Mouse (Mus musculus) lung, postnatal 0 days (tissue): ENCODE results near the gene Fras1. TPM values are rescaled to one million over a fixed set of nuclear protein-coding genes. Genes with fewer than 3 reads are reported as not detected.
A peak's percentile ranks its signal among the peaks of the same experiment; 100 is the strongest.

Source experiments
- ATAC-seq: fragments of 200-750 bp; cut with Nextera tagmentation; 2 replicates; pipeline ENCODE4 v1.8.0; 2017; ENCODE audit warnings: moderate library complexity
- DNase-seq: peaks from one replicate; pipeline ENCODE4 v3.0.0-alpha.2; 2016; ENCODE audit warnings: low spot score
- H3K27ac ChIP-seq: fragments of 300-500 bp; sonication (generic); 2 replicates; pipeline ENCODE4 v1.5.1; 2014; ENCODE audit warnings: antibody characterized with exemption, mild to moderate bottlenecking, low read length, mixed read lengths
- H3K27me3 ChIP-seq: fragments of 300-500 bp; sonication (generic); replicated peaks from 2 replicates; pipeline ENCODE4 v1.6.1; 2014; ENCODE audit warnings: low read length, mixed read lengths; ENCODE audit not compliant: insufficient read depth
- H3K36me3 ChIP-seq: fragments of 300-500 bp; sonication (generic); 2 replicates; pipeline ENCODE4 v1.6.1; 2014; ENCODE audit warnings: low read length, mixed read lengths; ENCODE audit not compliant: insufficient read depth
- H3K4me1 ChIP-seq: fragments of 300-500 bp; sonication (generic); 2 replicates; pipeline ENCODE4 v1.6.1; 2014; ENCODE audit warnings: antibody characterized with exemption, low read depth, low read length, mixed read lengths; ENCODE audit not compliant: insufficient read depth
- H3K4me2 ChIP-seq: fragments of 300-500 bp; sonication (generic); replicated peaks from 2 replicates; pipeline ENCODE4 v1.6.1; 2014; ENCODE audit warnings: low read depth, mild to moderate bottlenecking, low read length, moderate library complexity, mixed read lengths
- H3K4me3 ChIP-seq: fragments of 300-500 bp; sonication (generic); 2 replicates; pipeline ENCODE4 v1.5.1; 2014; ENCODE audit warnings: low read depth, low read length
- H3K9ac ChIP-seq: fragments of 300-500 bp; sonication (generic); replicated peaks from 2 replicates; pipeline ENCODE4 v1.6.1; 2014; ENCODE audit warnings: low read depth, mild to moderate bottlenecking
- H3K9me3 ChIP-seq: fragments of 300-500 bp; sonication (generic); 2 replicates; pipeline ENCODE4 v1.6.1; 2016; ENCODE audit warnings: low read length, mixed read lengths
- CTCF ChIP-seq: IDR thresholded peaks from 2 replicates; pipeline ENCODE4 v1.5.1; 2016; ENCODE audit warnings: antibody characterized with exemption, mild to moderate bottlenecking
- EP300 ChIP-seq: IDR thresholded peaks from 2 replicates; pipeline ENCODE4 v1.6.1; 2016; ENCODE audit warnings: antibody characterized with exemption, mild to moderate bottlenecking, control low read depth
- WGBS: fragments of 180-500 bp; shearing (Covaris S2); extraction: QIAGEN DNeasy Blood & Tissue Kit; methylation state at CpG from one replicate; pipeline ENCODE4 v1.1.7; 2014; 5-methylcytosine and 5-hydroxymethylcytosine counted together
- polyA plus RNA-seq: library from polyadenylated mRNA; unstranded; fragments of >200 nt; fragmentation: Nextera tagmentation; extraction: Ambion mirVana; gene quantifications from 2 replicates; pipeline ENCODE4 v1.2.1, GENCODE M21; 2015

Fras1 gene
- polyA plus RNA-seq, 1 experiment from 2014 or later = 8.0 TPM

DNA sequence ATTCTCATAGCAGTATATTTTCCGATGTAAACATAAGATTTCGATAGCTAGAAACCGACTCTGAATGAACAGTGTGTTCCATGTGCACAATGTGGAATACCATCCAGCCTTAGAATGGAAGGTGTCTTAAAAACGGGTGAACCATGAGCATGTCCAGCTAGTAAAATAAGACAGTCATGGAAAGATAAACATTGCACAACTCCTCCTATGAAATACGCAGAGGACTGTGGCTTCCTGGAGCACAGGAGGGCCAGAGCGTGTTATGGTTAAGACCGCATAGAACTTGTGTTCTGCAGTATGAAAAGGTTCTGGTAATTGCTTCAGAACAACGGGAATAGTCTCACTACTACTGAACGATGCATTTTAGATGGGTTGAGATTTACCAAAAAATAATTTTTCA is 426.2 kb downstream of the Fras1 start:
- no peak overlapping the region for H3K4me2 ChIP-seq
- peaks cover 6% of the 10 kb centered on the region for H3K36me3 ChIP-seq
- H3K27ac ChIP-seq = peak overlapping the region; percentile 73
- H3K4me1 ChIP-seq = peaks cover 28% of the 10 kb centered on the region
- TF ChIP-seq EP300 = peak; percentile 66
- no peak for TF ChIP-seq CTCF
- no peak overlapping the region for H3K4me3 ChIP-seq
- no peaks in the 10 kb centered on the region for H3K27me3 ChIP-seq
- peak; percentile 68 for DNase-seq
- no peak overlapping the region for H3K9ac ChIP-seq
- 59% methylated on average over 9 of the region's 9 CpGs for WGBS
- no peak for ATAC-seq
- no peaks in the 10 kb centered on the region for H3K9me3 ChIP-seq

DNA sequence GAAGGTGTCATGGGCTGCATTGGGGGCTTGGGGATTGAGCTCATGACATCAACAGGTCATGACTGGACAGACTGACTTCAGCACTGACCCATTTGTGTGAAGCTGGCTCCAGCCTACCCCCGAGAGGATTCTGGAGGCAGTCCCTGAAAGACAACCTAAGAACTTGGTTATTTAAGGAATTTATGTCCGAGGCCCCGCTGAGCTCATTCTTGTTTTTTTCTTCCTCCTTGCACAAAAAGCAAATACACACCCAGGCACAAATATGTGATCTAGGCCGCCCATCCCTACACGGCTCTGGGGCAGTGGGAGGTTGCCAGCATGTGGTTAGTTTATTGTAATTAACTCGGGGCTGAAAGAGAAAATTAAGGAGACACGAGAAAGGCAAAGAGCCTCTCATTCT is 428.4 kb downstream of the Fras1 start:
- TF ChIP-seq CTCF = no peak
- peak; percentile 97 for TF ChIP-seq EP300
- H3K27me3 ChIP-seq = no peaks in the 10 kb centered on the region
- H3K36me3 ChIP-seq = peaks cover 6% of the 10 kb centered on the region
- 31% methylated on average over 7 of the region's 7 CpGs for WGBS
- peak; percentile 57 for ATAC-seq
- H3K9me3 ChIP-seq = no peaks in the 10 kb centered on the region
- H3K27ac ChIP-seq = peak overlapping the region; percentile 86
- peak; percentile 90 for DNase-seq
- H3K4me1 ChIP-seq = peaks cover 27% of the 10 kb centered on the region
- no peak overlapping the region for H3K4me2 ChIP-seq
- no peak overlapping the region for H3K4me3 ChIP-seq
- H3K9ac ChIP-seq = no peak overlapping the region

DNA sequence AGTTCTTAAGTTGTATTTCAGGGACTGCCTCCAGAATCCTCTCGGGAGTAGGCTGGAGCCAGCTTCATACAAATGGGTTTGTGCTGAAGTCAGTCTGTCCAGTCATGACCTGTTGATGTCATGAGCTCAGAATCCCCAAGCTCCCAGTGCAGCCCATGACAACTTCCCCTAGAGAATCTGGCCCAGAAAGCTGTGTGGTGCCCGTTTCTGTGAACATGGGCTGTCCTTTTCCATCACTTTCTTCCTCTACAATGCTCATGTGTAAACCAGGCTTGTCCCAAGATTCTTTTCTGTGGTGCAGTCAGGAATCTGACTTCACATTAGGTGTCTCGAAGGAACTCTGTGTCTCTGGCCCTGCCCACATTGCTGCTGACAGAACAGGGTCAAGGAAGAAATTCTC is 429.3 kb downstream of the Fras1 start:
- no peak overlapping the region for H3K4me3 ChIP-seq
- ATAC-seq = peak; percentile 40
- DNase-seq = peak; percentile 39
- TF ChIP-seq EP300 (peak; percentile 82), CTCF (no peak)
- H3K9ac ChIP-seq = no peak overlapping the region
- WGBS = 19% methylated on average over 3 of the region's 3 CpGs
- peak overlapping the region; percentile 86 for H3K27ac ChIP-seq
- no peaks in the 10 kb centered on the region for H3K27me3 ChIP-seq
- H3K9me3 ChIP-seq = no peaks in the 10 kb centered on the region
- no peak overlapping the region for H3K4me2 ChIP-seq
- H3K4me1 ChIP-seq = peaks cover 26% of the 10 kb centered on the region
- peaks cover 6% of the 10 kb centered on the region for H3K36me3 ChIP-seq

DNA sequence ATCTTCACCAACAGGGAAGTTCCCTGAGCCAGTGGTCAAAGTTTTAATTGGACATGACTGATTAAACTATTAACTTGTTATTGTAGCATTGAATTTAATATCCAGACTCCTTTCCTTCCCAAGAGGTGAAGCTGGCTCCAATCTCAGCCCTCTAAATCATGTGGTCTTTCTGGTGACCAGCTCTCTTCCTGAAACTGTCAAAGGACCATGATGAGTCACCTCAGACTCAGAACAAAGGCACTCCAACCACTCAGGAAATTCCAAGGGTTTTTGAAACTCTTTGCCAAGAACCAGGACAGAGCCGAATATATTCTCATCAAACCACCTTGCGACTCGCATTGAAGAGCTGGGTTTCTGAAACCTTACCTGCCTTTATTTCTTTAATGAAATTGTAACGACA is 430.5 kb downstream of the Fras1 start:
- ATAC-seq = peak; percentile 71
- H3K27me3 ChIP-seq = no peaks in the 10 kb centered on the region
- H3K36me3 ChIP-seq = no peaks in the 10 kb centered on the region; the same call in 1 of the 2 replicates
- H3K4me1 ChIP-seq = peaks cover 26% of the 10 kb centered on the region
- H3K4me3 ChIP-seq = no peak overlapping the region
- no peaks in the 10 kb centered on the region for H3K9me3 ChIP-seq
- peak; percentile 98 for TF ChIP-seq EP300
- TF ChIP-seq CTCF = no peak
- H3K9ac ChIP-seq = no peak overlapping the region
- WGBS = 24% methylated on average over 4 of the region's 4 CpGs
- peak; percentile 92 for DNase-seq
- peak overlapping the region; percentile 86 for H3K27ac ChIP-seq
- no peak overlapping the region for H3K4me2 ChIP-seq

DNA sequence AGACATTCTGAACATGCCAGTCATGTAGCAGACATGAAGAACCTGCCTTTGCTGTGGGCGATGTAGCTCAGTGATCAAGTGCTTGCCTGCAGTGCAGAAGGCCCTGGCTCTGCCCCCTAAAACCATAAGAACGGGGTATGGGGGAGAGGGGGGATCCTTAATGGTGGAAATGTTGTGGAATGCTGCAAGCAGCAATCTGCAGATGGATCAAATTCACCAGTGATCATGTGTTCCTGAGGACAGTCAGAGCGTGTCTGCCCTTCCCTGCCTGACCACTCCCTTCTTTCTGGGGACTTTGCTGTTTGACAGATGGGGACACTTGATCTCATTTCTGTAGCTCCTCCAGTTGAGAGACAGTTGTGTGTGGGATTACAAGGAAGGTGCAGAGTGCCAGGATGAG is 431.1 kb downstream of the Fras1 start:
- Histone ChIP-seq H3K9me3 (no peaks in the 10 kb centered on the region), H3K4me3 (no peak overlapping the region), H3K4me1 (peaks cover 26% of the 10 kb centered on the region), H3K36me3 (no peaks in the 10 kb centered on the region; the same call in 1 of the 2 replicates), H3K4me2 (no peak overlapping the region), H3K9ac (no peak overlapping the region), H3K27me3 (no peaks in the 10 kb centered on the region), H3K27ac (peak overlapping the region; percentile 77)
- 51% methylated on average over 3 of the region's 3 CpGs for WGBS
- ATAC-seq (no peak), DNase-seq (no peak)
- TF ChIP-seq CTCF = no peak
- TF ChIP-seq EP300 = no peak

DNA sequence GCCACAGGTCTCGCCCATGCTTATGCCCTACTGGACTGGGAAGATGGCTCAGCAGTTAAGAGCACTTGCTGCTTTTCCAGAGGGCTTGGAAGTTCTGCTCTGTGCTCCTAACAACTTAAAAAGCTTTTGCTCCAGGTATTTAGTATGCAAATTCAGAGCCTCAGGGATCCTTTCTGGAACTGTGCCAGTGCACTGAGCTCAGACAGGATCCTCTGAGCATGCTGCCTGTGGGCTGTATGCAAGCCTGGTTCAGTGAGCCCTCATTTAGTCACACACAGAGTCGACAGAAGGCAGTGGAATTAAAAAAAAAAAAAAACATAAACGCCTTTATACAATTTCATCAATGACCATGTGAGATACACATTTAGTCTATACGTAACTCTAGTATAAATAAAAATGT is 436.9 kb downstream of the Fras1 start:
- WGBS = 80% methylated on average over 4 of the region's 4 CpGs
- Histone ChIP-seq H3K36me3 (peaks cover 15% of the 10 kb centered on the region), H3K27ac (no peak overlapping the region), H3K9ac (no peak overlapping the region), H3K9me3 (no peaks in the 10 kb centered on the region), H3K4me1 (peaks cover 3% of the 10 kb centered on the region; the same call in 1 of the 2 replicates), H3K4me2 (no peak overlapping the region), H3K4me3 (no peak overlapping the region), H3K27me3 (no peaks in the 10 kb centered on the region)
- DNase-seq (no peak), ATAC-seq (no peak)
- TF ChIP-seq CTCF (no peak), EP300 (no peak)

DNA sequence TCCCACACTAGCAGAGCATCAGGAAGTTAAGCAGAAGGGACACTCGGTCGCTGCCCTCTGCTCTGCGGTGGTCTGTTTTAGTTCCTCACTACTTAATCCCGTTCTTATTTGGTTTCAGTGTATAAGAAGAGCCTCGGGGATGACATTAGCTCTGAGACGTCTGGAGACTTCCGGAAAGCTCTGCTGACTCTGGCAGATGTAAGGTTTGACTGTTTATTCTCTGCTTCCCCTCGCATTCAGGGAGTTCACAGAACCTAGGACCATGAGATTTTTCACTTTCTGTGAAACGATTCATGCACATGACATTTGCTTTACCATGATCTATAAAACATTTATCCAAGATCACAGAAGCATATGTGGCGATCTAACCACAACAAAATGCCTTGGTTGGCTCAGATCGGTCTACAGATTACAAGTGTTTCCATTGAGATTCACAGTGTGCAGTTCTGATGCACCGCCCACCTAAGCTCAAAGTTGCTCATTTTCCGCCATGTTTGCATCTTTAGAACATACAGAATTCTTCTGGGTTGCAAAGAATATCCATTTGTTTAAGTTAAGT is 451.1 kb downstream of the Fras1 start:
- Histone ChIP-seq H3K27me3 (no peaks in the 10 kb centered on the region), H3K4me1 (no peaks in the 10 kb centered on the region), H3K36me3 (peaks cover 38% of the 10 kb centered on the region), H3K4me3 (no peak overlapping the region), H3K27ac (no peak overlapping the region), H3K4me2 (no peak overlapping the region), H3K9ac (no peak overlapping the region), H3K9me3 (no peaks in the 10 kb centered on the region)
- ATAC-seq (no peak), DNase-seq (no peak)
- TF ChIP-seq CTCF (no peak), EP300 (no peak)
- WGBS = 83% methylated on average over 13 of the region's 13 CpGs
